Mouse (Mus musculus): ENCODE measurements around the gene Pik3cd.

DNA sequence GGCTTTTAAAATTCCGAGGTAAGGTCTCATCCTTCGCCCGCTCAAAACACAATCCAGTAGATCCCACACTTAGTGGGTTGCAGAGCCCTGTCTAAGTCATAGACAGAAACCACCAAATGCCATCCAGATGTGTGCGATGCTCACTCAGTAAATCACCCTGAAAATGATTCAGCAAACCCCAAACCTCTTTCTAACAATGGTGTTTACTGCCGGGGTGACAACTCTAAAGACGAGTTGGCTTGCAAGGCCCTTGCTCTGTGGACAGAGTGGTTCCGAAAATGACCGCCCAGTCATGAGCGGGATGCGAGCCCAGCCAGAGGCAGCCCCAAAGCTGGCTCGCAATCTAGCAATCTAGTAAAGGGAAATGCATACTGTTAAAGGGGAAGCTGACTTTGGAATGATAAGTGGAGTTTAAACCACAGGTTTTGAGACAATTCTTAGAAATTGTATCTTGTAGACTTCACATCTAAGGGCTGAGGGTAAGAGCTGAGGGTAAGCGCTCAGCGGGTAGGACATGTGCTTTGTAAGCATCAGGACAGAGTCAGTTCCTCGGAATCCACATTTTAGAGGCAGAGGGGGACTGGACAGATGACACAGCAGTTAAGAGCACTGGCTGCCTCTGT, 40.3 kb downstream of the Pik3cd start:
- TF ChIP-seq CTCF (IDR thresholded peaks at IDR 0.05; ENCODE audit: control insufficient read depth, insufficient read depth, low read length) = no peak
- no peak for TF ChIP-seq POLR2A (IDR thresholded peaks at IDR 0.05; ENCODE audit: borderline replicate concordance, control insufficient read depth, low read depth, low read length)
